Mouse (Mus musculus) embryonic fibroblast, embryonic 13.5 days (primary cell): Measurements from ENCODE around the gene Cpz.

ENCODE experiments used
- CTCF ChIP-seq: IDR thresholded peaks from 2 replicates; pipeline ENCODE4 v1.5.1; 2011; ENCODE audit warnings: mild to moderate bottlenecking, control low read depth, low read length, moderate library complexity, borderline replicate concordance; ENCODE audit not compliant: insufficient read depth
- POLR2A ChIP-seq: IDR thresholded peaks from 2 replicates; pipeline ENCODE4 v1.6.1; 2011; ENCODE audit warnings: low read depth, mild to moderate bottlenecking, control low read depth, low read length, moderate library complexity

GRCm38 (mm10) chr5:35457364-35457763, 68.1 kb downstream of the Cpz start:
- no peak for TF ChIP-seq CTCF
- no peak for TF ChIP-seq POLR2A
